Mouse (Mus musculus) urinary bladder, postnatal 25 days (tissue): ENCODE data around the gene Heca.
"Not testable (repeated sequence)": the region's sequence is repeated elsewhere in the genome, so short reads cannot be mapped to it uniquely, and the experiment has no call there.

Source experiments
- DNase-seq: peaks from one replicate; pipeline ENCODE4 v3.0.0; 2022; ENCODE audit warnings: low spot score

Gene Heca

DNA sequence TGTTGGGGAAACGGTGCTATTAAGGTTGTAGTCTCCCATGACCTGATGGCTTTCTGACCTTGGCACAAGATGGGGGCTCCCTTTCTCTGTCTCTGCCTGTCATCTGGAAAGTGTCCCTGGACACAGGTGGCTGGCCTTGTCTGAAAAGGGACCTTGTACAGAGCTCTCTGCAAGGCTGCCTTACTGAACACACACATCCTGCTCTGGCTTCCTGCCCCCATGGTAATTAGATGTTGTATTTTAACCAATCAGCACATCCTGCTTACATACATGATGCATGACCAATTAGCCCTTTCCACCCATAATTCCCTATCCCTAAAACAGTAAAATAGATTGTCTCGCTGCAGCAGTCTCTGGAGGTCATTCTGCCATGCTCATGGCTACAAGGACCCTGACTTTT, 67.1 kb downstream of the Heca start:
- DNase-seq, result no peak

GRCm38 (mm10) chr10:17880038-17880437, 67.8 kb downstream of the Heca start:
- DNase-seq, result no peak

DNA sequence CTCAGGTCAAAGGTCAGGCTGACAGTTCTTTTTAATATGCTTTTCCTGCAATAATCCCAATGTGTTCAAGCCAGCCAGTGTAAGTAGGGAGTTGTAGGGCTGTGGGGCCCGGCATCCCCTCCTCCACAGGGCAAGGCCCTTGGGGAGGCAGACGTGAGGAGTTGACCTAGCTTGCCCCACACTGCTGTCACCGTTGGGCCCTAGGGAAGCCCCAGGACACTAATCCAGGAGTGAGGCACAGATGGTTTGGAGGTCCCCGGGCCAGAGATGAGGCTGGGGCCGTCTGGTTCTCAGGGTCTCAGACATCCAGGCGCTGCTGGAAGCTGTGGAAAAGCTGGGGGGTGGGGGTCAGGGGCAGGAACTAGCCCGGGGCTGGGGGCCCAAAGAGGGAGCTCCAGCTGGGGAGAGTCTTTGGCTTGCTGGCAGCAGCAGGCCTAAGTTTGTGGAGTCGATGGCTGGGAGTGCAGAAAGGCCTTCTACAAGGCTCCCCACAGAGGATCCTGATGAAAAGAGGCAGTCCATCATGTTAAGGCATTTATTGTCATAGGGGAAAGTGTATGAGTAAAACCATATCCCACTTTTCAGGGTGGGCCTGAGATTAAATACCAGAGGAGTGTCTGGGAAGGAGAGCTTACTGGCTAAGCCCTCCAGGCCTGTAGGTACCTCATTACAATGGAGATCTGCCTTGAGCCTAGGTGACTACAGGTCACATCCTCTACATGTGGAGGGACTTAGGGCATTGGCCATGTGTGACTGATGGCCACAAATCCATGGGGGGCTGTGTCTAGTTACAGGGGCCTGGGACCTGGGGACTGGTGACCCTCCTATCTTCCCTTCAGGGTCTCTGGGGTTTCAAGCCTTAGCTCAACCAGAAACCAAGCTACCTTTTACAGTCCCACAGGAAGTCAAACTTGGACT, 69.6 kb downstream of the Heca start:
- DNase-seq, result no peak

GRCm38 (mm10) chr10:17869822-17870662, 77.8 kb downstream of the Heca start:
- DNase-seq, result peak; percentile 33

DNA sequence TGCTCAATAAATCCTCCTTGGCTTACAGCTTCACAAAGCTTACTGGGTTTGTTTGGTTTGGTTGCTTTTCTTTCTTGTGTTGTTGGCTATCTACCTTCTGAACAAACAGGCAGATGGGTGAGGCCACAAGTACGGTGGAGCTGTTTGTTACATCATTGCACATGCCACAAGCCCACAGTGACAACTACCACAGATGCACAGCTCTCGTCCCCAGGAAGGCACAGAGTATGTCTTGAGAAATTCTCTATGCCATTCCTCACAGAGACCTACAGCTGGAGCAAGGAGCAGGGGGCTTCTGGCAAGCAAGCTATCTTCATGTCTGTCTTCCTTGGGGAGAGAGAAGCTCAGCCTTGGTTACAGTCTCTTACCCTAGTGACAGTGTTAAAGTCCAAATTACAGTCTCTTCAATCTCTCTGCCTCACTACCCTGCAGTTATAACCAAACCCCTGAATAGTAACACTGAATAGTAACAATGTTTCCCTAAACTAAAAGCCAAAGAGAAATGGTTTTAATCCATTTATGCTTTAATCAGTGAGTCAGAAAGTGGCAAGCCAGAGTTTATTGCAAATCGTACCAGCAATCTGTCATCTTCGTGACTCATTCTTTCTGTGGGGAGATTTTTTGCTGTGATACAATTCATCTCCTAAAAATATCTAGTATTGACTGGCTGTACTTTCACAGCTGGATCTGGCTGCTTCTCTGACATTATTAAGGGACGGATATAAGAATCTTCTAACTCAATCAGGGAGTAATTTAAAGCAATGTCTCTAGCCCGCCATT, 87.0 kb downstream of the Heca start:
- no peak for DNase-seq

GRCm38 (mm10) chr10:17857647-17858261, 90.1 kb downstream of the Heca start:
- no peak for DNase-seq

GRCm38 (mm10) chr10:17844781-17845537, 102.9 kb downstream of the Heca start:
- no peak for DNase-seq

GRCm38 (mm10) chr10:17842030-17842429, 105.8 kb downstream of the Heca start:
- DNase-seq, result no peak

DNA sequence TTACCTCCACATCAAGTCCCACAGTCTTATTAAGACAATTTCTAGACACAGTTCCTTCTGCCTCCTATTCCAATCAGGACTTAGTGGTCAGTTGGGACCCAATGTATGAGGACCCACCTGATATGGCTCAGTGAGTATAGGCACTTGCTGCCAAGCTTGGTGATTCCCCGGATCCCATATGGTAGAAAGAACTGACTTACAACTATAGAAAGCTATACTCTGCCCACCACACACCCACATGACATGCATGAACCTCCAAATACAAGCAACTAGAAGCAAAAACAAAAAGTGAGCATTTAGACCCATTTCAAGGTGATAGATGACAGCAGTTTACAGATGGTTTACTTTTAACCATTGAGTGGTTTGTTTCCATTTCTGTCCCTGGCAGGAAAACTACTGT, 111.6 kb downstream of the Heca start:
- DNase-seq, result no peak

- no peak for DNase-seq
These were observed 112.8 kb downstream of the Heca start for GRCm38 (mm10) chr10:17835031-17835430.

- DNase-seq, result no peak
These were observed 116.8 kb downstream of the Heca start for GRCm38 (mm10) chr10:17831041-17831440.

DNA sequence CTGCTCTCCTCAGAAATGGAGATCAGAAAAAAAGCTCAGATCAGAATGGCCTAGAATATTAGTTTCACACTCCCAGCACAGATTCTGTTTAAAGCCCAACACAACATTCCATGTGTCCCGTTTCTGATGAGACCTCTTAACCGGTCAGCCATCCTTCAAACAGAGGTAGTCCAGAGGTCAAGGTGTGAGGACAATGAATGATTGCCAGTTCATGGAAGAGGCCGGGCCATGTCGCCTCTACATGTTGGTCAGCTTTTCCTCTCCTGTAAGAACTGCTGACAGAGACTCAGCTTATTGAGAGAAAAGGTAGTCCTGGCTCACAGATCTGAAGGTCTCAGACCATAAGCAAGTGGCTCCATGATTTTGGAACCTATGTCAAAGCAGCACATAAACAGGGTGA, 118.7 kb downstream of the Heca start:
- DNase-seq, result no peak

DNA sequence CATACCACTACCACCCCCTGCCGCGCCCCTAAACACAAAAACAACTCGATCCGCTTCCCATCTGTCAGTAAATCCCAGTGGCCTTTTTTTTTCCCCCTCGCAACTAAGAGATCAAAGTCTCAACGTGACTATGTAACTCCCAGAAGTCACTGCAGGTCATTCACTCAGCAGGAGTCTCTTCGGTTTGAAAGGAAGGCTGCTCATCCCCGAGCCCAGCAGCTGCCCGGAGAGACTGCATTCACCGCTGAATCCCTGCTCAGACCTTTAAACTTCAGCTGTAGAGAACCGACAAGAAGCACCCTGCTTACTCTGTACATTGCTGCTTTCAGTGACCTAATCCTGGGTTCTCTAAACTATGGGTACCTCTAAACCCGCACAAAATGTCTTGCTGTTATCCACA, 120.5 kb downstream of the Heca start:
- no peak for DNase-seq

DNA sequence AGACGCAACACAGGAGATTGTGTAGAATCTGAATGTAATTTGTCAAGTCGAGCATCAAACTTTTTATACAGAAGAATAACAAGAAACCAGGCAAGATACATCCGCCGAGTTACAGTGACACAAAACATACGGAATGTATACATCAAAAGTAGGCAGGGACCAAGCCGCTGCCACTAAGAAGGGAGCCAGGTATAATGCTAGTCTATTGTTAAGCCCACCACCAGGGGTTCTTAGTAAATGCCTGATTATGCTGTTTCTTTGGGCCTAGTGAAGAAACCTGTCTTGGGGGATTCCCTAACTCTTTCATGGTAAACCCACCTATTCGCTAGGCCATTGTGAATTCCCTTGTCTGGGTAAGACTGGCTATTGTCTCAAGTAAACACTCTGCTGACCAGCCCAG, 127.4 kb downstream of the Heca start:
- not testable (repeated sequence) for DNase-seq
